Mouse (Mus musculus) myocyte (in vitro differentiated cells): ENCODE measurements around the gene Psmb11. TPM values are rescaled to one million over a fixed set of nuclear protein-coding genes. Genes with fewer than 3 reads are reported as not detected.

Experiments
- H3K27me3 ChIP-seq: one replicate; pipeline ENCODE4 v1.6.1; 2011; ENCODE audit not compliant: control insufficient read depth, insufficient read depth, insufficient read length
- H3K36me3 ChIP-seq: one replicate; pipeline ENCODE4 v1.6.1; 2011; ENCODE audit not compliant: control insufficient read depth, insufficient read depth
- H3K4me2 ChIP-seq: one replicate; pipeline ENCODE4 v1.6.1; 2011; ENCODE audit warnings: low read depth, control low read depth
- H3K4me3 ChIP-seq: one replicate; pipeline ENCODE4 v1.5.1; 2011; ENCODE audit warnings: mild to moderate bottlenecking, control low read depth, moderate library complexity
- H3K79me2 ChIP-seq: one replicate; pipeline ENCODE4 v1.6.1; 2011; ENCODE audit not compliant: control insufficient read depth, insufficient read depth
- H3ac ChIP-seq: one replicate; pipeline ENCODE4 v1.6.1; 2011; ENCODE audit not compliant: control insufficient read depth, insufficient read length
- CEBPB ChIP-seq: IDR thresholded peaks from 2 replicates; pipeline ENCODE4 v1.6.1; 2011; ENCODE audit warnings: mild to moderate bottlenecking, moderate library complexity; ENCODE audit not compliant: poor library complexity, insufficient read depth, severe bottlenecking
- E2F4 ChIP-seq: IDR thresholded peaks from one replicate; pipeline ENCODE4 v1.6.1; 2011; ENCODE audit warnings: mild to moderate bottlenecking, control low read depth, moderate library complexity; ENCODE audit not compliant: insufficient read depth
- MAX ChIP-seq: IDR thresholded peaks from one replicate; pipeline ENCODE4 v1.6.1; 2011; ENCODE audit warnings: low read depth, mild to moderate bottlenecking, control low read depth
- MYOD1 ChIP-seq, 3 experiments: IDR thresholded peaks; one replicate each; pipeline ENCODE4 v1.6.1; 2011; ENCODE audit warnings: control low read depth in 2 of 3, low read depth in 2 of 3, mild to moderate bottlenecking in 2 of 3, moderate library complexity in 1 of 3; ENCODE audit not compliant: insufficient read length in 2 of 3, control insufficient read depth in 1 of 3
- MYOG ChIP-seq, 3 experiments: IDR thresholded peaks; one replicate each; pipeline ENCODE4 v1.6.1; 2011; ENCODE audit warnings: control low read depth in 2 of 3, low read depth in 2 of 3, mild to moderate bottlenecking in 2 of 3; ENCODE audit not compliant: insufficient read length in 2 of 3, control insufficient read depth in 1 of 3, insufficient read depth in 1 of 3
- POLR2A ChIP-seq: IDR thresholded peaks from one replicate; pipeline ENCODE4 v1.6.1; 2011; ENCODE audit warnings: low read depth, mild to moderate bottlenecking, control low read depth, moderate library complexity; ENCODE audit not compliant: insufficient read length
- POLR2AphosphoS2 ChIP-seq: IDR thresholded peaks from one replicate; pipeline ENCODE4 v1.6.1; 2011; ENCODE audit warnings: low read depth, control low read depth; ENCODE audit not compliant: insufficient read length
- REST ChIP-seq: IDR thresholded peaks from one replicate; pipeline ENCODE4 v1.6.1; 2011; ENCODE audit warnings: mild to moderate bottlenecking, control low read depth, moderate library complexity; ENCODE audit not compliant: insufficient read depth, insufficient read length
- SRF ChIP-seq: IDR thresholded peaks from one replicate; pipeline ENCODE4 v1.6.1; 2011; ENCODE audit warnings: low read depth; ENCODE audit not compliant: control insufficient read depth, insufficient read length
- TCF12 ChIP-seq: IDR thresholded peaks from one replicate; pipeline ENCODE4 v1.6.1; 2011; ENCODE audit warnings: mild to moderate bottlenecking, control low read depth; ENCODE audit not compliant: poor library complexity, insufficient read depth, severe bottlenecking
- TCF3 ChIP-seq: IDR thresholded peaks from one replicate; pipeline ENCODE4 v1.6.1; 2011; ENCODE audit warnings: low read depth, control low read depth; ENCODE audit not compliant: insufficient read length
- USF1 ChIP-seq: IDR thresholded peaks from one replicate; pipeline ENCODE4 v1.6.1; 2011; ENCODE audit warnings: low read depth, mild to moderate bottlenecking, control low read depth, moderate library complexity
- polyA plus RNA-seq: library from polyadenylated mRNA; unstranded; fragments of >200 nt; fragmentation: generic; extraction: Trizol; gene quantifications from one replicate; pipeline ENCODE4 v1.2.1, GENCODE M21; 2012; ENCODE audit warnings: missing spikeins

Psmb11 gene
- polyA plus RNA-seq, 1 experiment: not detected

DNA sequence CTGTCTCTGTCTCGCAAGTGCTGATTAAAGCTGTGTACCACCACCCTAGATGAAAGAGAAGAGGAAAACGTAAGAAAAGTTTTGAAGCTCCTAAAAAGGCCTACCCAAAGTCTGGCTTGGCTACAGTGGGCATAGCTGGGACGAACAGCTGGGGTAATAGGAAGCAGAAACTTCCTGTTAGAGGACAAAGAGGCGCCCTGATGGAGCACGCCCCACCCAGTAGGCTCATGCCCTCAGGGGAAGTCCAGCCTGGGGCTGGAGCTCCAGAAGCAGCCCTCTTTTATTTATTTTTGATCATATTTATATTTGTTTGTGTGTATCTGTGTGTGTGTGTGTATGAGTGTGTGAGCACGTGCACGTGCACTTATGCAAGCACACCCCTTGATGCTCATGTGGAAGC is 41.6 kb upstream of the Psmb11 start:
- no peak overlapping the region for H3K4me3 ChIP-seq
- TF ChIP-seq TCF3: no peak
- no peak for TF ChIP-seq MYOD1 (IDR thresholded peaks at IDR 0.05; ENCODE audit: control insufficient read depth in 1 of 3, insufficient read length in 2 of 3, low read depth in 2 of 3)
- TF ChIP-seq POLR2AphosphoS2: no peak
- no peak for TF ChIP-seq REST
- no peak for TF ChIP-seq TCF12
- no peak for TF ChIP-seq E2F4
- no peak for TF ChIP-seq MAX
- TF ChIP-seq POLR2A: no peak
- TF ChIP-seq MYOG (IDR thresholded peaks at IDR 0.05; ENCODE audit: control insufficient read depth in 1 of 3, insufficient read depth in 1 of 3, insufficient read length in 2 of 3, low read depth in 2 of 3): no peak
- no peak for TF ChIP-seq SRF
- TF ChIP-seq USF1: no peak
- no peak for TF ChIP-seq CEBPB

DNA sequence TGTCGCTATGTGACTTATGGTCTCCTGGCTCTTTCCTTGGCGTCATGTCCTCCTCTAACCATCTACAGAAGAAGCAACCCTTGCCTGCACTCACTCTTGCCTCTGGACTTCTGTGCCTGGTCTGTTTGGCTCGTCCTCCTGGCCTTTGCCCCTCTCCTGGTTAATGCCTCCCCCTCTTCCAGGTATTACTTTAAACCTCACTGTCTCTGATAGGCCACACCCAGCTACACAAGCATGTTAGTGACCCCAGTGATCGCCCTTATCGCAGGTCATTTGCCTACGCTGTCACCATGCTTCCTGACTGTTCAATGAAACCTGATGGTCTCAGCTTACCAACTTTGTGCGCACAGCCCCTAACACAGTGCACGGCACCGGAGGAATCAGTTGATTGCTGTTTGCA is 38.7 kb upstream of the Psmb11 start:
- H3K79me2 ChIP-seq: no peaks in the 10 kb centered on the region

More for the DNA sequence above, 41.6 kb upstream of the Psmb11 start:
- Histone ChIP-seq H3ac (no peak overlapping the region), H3K36me3 (peaks cover 5% of the 10 kb centered on the region), H3K79me2 (peaks cover 24% of the 10 kb centered on the region), H3K4me2 (no peak overlapping the region), H3K27me3 (no peaks in the 10 kb centered on the region)

GRCm38 (mm10) chr14:54583681-54584338 is 37.4 kb upstream of the Psmb11 start:
- Histone ChIP-seq H3K36me3 (peaks cover 5% of the 10 kb centered on the region), H3K79me2 (no peaks in the 10 kb centered on the region), H3ac (no peak overlapping the region), H3K4me3 (no peak overlapping the region), H3K4me2 (no peak overlapping the region), H3K27me3 (no peaks in the 10 kb centered on the region)
- TF ChIP-seq MYOG (IDR thresholded peaks at IDR 0.05; ENCODE audit: control insufficient read depth in 1 of 3, insufficient read depth in 1 of 3, insufficient read length in 2 of 3, low read depth in 2 of 3) (no peak), POLR2AphosphoS2 (no peak), MAX (no peak), POLR2A (no peak), REST (no peak), TCF3 (no peak), USF1 (no peak), CEBPB (no peak), E2F4 (no peak), MYOD1 (IDR thresholded peaks at IDR 0.05; ENCODE audit: control insufficient read depth in 1 of 3, insufficient read length in 2 of 3, low read depth in 2 of 3) (no peak), SRF (no peak), TCF12 (no peak)

More for the DNA sequence above, 38.7 kb upstream of the Psmb11 start:
- no peak for TF ChIP-seq REST
- no peak for TF ChIP-seq TCF3
- TF ChIP-seq MYOD1 (IDR thresholded peaks at IDR 0.05; ENCODE audit: control insufficient read depth in 1 of 3, insufficient read length in 2 of 3, low read depth in 2 of 3): no peak
- no peak for TF ChIP-seq POLR2AphosphoS2
- no peak for TF ChIP-seq TCF12
- TF ChIP-seq CEBPB: no peak
- Histone ChIP-seq H3K36me3 (peaks cover 5% of the 10 kb centered on the region), H3K4me2 (no peak overlapping the region), H3ac (no peak overlapping the region), H3K4me3 (no peak overlapping the region), H3K27me3 (no peaks in the 10 kb centered on the region)

- TF ChIP-seq CEBPB: no peak
- TF ChIP-seq REST: no peak
- no peak for TF ChIP-seq SRF
- no peak for TF ChIP-seq TCF3
- no peak for TF ChIP-seq POLR2AphosphoS2
- no peak for TF ChIP-seq USF1
- TF ChIP-seq E2F4: no peak
These were observed 30.2 kb upstream of the Psmb11 start for GRCm38 (mm10) chr14:54591056-54591455.

GRCm38 (mm10) chr14:54592319-54592934 is 28.8 kb upstream of the Psmb11 start:
- no peaks in the 10 kb centered on the region for H3K79me2 ChIP-seq

More at GRCm38 (mm10) chr14:54591056-54591455, 30.2 kb upstream of the Psmb11 start:
- no peak overlapping the region for H3ac ChIP-seq
- H3K79me2 ChIP-seq: no peaks in the 10 kb centered on the region
- H3K4me3 ChIP-seq: no peak overlapping the region
- H3K36me3 ChIP-seq: no peaks in the 10 kb centered on the region
- H3K27me3 ChIP-seq: no peaks in the 10 kb centered on the region
- H3K4me2 ChIP-seq: no peak overlapping the region

More at GRCm38 (mm10) chr14:54592319-54592934, 28.8 kb upstream of the Psmb11 start:
- no peaks in the 10 kb centered on the region for H3K27me3 ChIP-seq
- H3ac ChIP-seq: no peak overlapping the region
- TF ChIP-seq TCF3 (no peak), TCF12 (no peak), CEBPB (no peak), USF1 (no peak)
- H3K4me3 ChIP-seq: no peak overlapping the region
- H3K36me3 ChIP-seq: no peaks in the 10 kb centered on the region
- H3K4me2 ChIP-seq: no peak overlapping the region
